Mouse (Mus musculus) G1E (cell line): ENCODE measurements around the gene Uba1.

ENCODE experiments used
- CTCF ChIP-seq: IDR thresholded peaks from 2 replicates; pipeline ENCODE4 v1.5.1; 2012; ENCODE audit warnings: low read depth, low read length, inconsistent platforms, mixed read lengths
- POLR2AphosphoS5 ChIP-seq: IDR thresholded peaks from 2 replicates; pipeline ENCODE4 v1.6.1; 2012; ENCODE audit warnings: low read depth, low read length, inconsistent platforms; ENCODE audit not compliant: insufficient replicate concordance
- TAL1 ChIP-seq: conservative IDR thresholded peaks from 2 replicates; pipeline ENCODE4 v1.6.1; 2012; ENCODE audit warnings: low read depth, low read length, inconsistent platforms, mixed read lengths

GRCm38 (mm10) chrX:20644780-20645179 lies 13.3 kb upstream of the Uba1 start:
- no peak for TF ChIP-seq CTCF
- TF ChIP-seq POLR2AphosphoS5: no peak
- no peak for TF ChIP-seq TAL1
